Mouse (Mus musculus): ENCODE data around the gene Ddx23. TPM values are rescaled to one million over a fixed set of nuclear protein-coding genes. Genes with fewer than 3 reads are reported as not detected.
A peak's percentile ranks its signal among the peaks of the same experiment; 100 is the strongest.

Gene Ddx23
- polyA plus RNA-seq, 1 experiment from 2014 or later: 24.8 TPM

DNA sequence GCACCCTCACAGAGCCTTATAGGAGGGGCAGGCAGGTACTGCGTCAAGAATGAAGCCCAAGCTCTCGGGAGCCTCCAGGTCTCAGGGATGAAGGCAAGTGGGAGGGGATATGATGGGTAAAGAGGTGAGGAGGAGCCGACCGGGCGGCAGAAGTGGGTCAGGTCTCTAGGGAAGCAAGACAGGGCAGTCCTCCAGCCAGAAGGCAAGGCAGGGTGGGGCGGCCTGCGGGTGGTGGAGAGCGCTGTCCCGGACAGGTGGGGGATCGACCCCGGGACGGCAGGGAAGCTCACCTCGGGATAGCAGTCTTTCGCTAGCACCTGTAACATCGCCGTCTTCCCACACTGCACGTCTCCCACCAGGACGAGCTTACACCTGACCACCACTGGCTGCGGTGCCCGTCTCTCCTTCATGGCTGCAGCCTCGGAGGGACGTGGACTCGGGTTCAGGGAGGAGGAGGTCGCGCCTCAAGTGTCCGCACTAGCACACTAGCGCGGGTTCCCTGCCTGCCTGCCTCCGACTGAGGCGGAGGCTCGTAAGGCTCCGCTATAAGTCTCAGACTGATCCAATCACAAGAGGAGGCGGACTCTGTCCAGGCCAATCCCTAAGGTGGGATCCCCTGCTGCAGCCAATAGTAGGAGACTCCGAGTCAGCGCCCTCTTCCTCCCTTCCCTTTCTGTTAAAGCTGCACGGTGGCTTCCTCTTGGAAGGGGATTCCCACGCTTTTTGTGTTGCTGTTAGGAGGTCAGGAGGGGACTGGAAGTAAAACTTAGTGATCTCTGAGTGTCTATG lies 14.4 kb upstream of the Ddx23 start, which contains the start of gene Rnd1:
Gene Rnd1, minus strand, starts transcription at position 522 of the 789 bp plus-strand sequence.
- Histone ChIP-seq H3K36me3 (ENCODE audit: control insufficient read depth, insufficient read depth, low read length) (no peaks in the 10 kb centered on the region), H3K4me3 (ENCODE audit: low read depth, low read length) (peak within 1 kb of the TSS; percentile 33), H3K4me1 (ENCODE audit: control insufficient read depth, insufficient read depth, low read length) (peaks cover 6% of the 10 kb centered on the region), H3K27me3 (ENCODE audit: control insufficient read depth, insufficient read depth, low read length) (peaks cover 36% of the 10 kb centered on the region), H3K9me3 (ENCODE audit: control insufficient read depth, low read length) (no peaks in the 10 kb centered on the region), H3K4me2 (ENCODE audit: low read depth, severe bottlenecking) (peak within 1 kb of the TSS; percentile 71), H3K27ac (replicated peaks; ENCODE audit: low read depth, low read length) (no peak within 1 kb of the TSS), H3K9ac (ENCODE audit: low read length) (0 out of 2 replicates have a peak within 1 kb of the TSS, but pooled peaks have one; percentile 4)
- ATAC-seq (ENCODE audit: insufficient number of reproducible peaks, low FRiP score, low TSS enrichment, low read depth) (peak; percentile 95), DNase-seq (ENCODE audit: low spot score) (peak; percentile 80)
- 1% methylated on average over 37 of the region's 37 CpGs for WGBS

DNA sequence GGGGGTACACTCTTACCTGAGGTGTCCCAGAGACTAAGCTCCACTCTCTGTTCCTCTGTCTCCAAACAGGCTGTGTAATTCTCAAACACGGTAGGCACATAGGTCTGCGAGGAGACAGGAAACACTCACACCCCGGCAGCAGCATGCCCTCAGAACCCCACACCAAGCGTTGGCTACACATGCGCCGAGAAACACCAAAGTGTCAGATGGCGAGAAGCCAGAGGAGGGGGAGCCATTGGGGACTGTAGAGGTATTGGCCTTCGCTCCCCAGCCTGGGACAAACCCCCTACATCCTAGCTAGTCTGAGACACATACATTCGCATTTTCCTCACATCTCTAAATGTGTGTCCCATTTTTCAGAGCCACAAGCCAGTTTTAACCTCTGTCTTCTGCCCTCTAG lies 13.8 kb upstream of the Ddx23 start:
- Histone ChIP-seq H3K36me3 (ENCODE audit: control insufficient read depth, insufficient read depth, low read length) (no peaks in the 10 kb centered on the region), H3K4me2 (ENCODE audit: low read depth, severe bottlenecking) (no peak overlapping the region; the same call in 1 of the 2 replicates), H3K4me3 (ENCODE audit: low read depth, low read length) (peak overlapping the region; percentile 33; the same call in 1 of the 2 replicates), H3K27me3 (ENCODE audit: control insufficient read depth, insufficient read depth, low read length) (peaks cover 36% of the 10 kb centered on the region), H3K27ac (replicated peaks; ENCODE audit: low read depth, low read length) (no peak overlapping the region), H3K9ac (ENCODE audit: low read length) (no peak overlapping the region), H3K9me3 (ENCODE audit: control insufficient read depth, low read length) (no peaks in the 10 kb centered on the region), H3K4me1 (ENCODE audit: control insufficient read depth, insufficient read depth, low read length) (peaks cover 6% of the 10 kb centered on the region)
- DNase-seq (ENCODE audit: low spot score) (peak; percentile 37), ATAC-seq (ENCODE audit: insufficient number of reproducible peaks, low FRiP score, low TSS enrichment, low read depth) (no peak)
- 3% methylated on average over 9 of the region's 9 CpGs for WGBS

DNA sequence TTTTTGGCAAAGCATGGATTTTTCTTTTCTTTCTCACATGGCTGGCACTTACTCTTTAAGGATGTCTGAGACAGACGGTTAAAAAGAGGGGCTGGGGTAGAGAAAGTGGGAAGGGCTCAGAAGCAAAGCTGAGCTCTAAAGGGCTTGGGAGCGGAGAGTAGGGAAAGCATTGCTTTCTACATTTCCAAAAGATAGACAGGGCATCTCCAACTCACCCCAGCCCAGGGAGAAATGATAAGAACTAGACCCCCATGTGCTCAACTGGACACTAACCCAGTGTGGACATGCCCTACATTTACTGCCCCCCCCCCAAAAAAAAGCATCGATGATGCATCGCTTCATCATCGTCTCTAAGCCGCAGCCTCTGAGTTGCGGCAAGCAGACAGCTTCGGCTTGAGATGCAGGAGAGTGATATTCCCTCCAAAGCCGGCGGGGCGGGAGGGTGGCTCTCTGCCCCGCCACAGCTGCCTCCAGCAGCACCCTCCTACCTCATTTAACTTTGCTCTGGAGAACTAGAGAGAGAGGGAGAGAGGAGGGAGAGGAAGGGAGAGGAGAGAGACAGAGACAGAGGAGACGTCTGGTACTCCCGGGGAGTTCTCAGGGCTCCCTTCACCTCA lies 13.0 kb upstream of the Ddx23 start:
- Histone ChIP-seq H3K9ac (ENCODE audit: low read length) (no peak overlapping the region), H3K4me2 (ENCODE audit: low read depth, severe bottlenecking) (no peak overlapping the region)
- no peak for ATAC-seq (ENCODE audit: insufficient number of reproducible peaks, low FRiP score, low TSS enrichment, low read depth)

DNA sequence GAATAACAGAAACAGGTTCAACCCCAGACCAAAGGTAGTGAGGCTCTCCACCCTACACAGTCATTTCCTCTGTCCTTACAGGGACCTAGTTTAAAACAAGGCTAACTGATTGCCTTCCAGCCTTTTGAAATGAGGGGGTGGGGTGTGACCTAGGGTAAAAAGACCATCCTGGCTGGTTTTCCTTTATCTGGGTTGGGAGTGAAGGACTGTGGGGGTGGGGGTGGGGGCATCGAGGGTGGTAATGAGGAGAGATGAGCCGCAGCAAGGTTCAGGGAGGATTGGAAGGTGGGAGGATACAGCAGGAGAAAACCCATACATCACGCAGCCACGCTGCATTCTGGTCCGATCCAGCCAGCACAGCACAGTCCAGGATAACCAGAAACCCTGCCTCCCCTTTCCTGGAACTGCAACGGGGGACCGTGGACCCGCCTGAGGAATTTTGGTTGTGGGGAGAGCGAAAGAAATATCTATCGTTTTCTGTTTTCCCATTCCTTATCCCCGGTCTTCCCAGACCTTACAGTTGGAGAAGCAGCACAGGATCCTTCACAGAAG lies 12.4 kb upstream of the Ddx23 start:
- Histone ChIP-seq H3K9me3 (ENCODE audit: control insufficient read depth, low read length) (no peaks in the 10 kb centered on the region), H3K27ac (replicated peaks; ENCODE audit: low read depth, low read length) (no peak overlapping the region), H3K36me3 (ENCODE audit: control insufficient read depth, insufficient read depth, low read length) (no peaks in the 10 kb centered on the region), H3K27me3 (ENCODE audit: control insufficient read depth, insufficient read depth, low read length) (peaks cover 36% of the 10 kb centered on the region), H3K9ac (ENCODE audit: low read length) (no peak overlapping the region), H3K4me3 (ENCODE audit: low read depth, low read length) (no peak overlapping the region), H3K4me2 (ENCODE audit: low read depth, severe bottlenecking) (no peak overlapping the region), H3K4me1 (ENCODE audit: control insufficient read depth, insufficient read depth, low read length) (peaks cover 6% of the 10 kb centered on the region)
- DNase-seq (ENCODE audit: low spot score): no peak
- no peak for ATAC-seq (ENCODE audit: insufficient number of reproducible peaks, low FRiP score, low TSS enrichment, low read depth)
- 28% methylated on average over 11 of the region's 11 CpGs for WGBS

More for the DNA sequence above, 13.0 kb upstream of the Ddx23 start:
- no peak overlapping the region for H3K27ac ChIP-seq (replicated peaks; ENCODE audit: low read depth, low read length)
- no peak overlapping the region for H3K4me3 ChIP-seq (ENCODE audit: low read depth, low read length)
- H3K27me3 ChIP-seq (ENCODE audit: control insufficient read depth, insufficient read depth, low read length): peaks cover 36% of the 10 kb centered on the region
- WGBS: 8% methylated on average over 14 of the region's 14 CpGs
- no peaks in the 10 kb centered on the region for H3K9me3 ChIP-seq (ENCODE audit: control insufficient read depth, low read length)
- DNase-seq (ENCODE audit: low spot score): no peak
- no peaks in the 10 kb centered on the region for H3K36me3 ChIP-seq (ENCODE audit: control insufficient read depth, insufficient read depth, low read length)
- peaks cover 6% of the 10 kb centered on the region for H3K4me1 ChIP-seq (ENCODE audit: control insufficient read depth, insufficient read depth, low read length)

DNA sequence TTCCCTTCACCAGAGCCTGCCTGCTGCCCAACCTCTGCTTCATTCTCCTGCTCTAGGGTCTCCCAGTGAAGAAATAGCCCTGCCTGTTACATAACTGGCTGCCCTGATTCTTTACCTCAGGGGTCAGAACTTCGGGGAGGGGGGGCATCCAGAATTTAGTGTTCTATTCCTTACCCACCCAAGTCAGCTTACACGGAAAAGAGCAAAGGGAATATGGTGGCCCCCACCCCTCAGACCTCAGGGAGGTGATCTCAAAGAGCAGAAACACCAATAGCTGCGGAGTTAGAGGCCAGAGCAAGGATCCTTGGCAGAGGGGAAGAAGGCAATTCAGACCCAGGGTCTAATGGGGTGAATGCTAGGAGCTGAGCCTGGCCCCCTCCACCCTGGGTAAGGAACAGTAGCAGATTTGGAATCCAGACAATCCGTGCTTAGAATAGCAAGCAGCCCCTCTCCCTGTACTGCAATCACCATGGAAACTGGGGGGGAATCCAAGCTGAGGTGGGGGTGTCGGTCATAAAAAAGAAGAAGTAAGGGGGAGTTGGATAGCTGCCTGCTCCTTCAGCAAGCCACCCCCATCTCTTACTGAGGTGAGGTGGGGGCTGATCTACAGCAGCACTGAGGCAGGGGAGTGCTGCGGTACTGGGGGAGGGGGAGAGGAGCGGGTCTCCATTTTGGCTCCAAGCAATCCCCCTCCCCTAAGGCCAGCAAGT lies 11.7 kb upstream of the Ddx23 start:
- no peaks in the 10 kb centered on the region for H3K36me3 ChIP-seq (ENCODE audit: control insufficient read depth, insufficient read depth, low read length)
- WGBS: 32% methylated on average over 7 of the region's 7 CpGs
- DNase-seq (ENCODE audit: low spot score) (no peak), ATAC-seq (ENCODE audit: insufficient number of reproducible peaks, low FRiP score, low TSS enrichment, low read depth) (no peak)
- H3K9ac ChIP-seq (ENCODE audit: low read length): no peak overlapping the region
- H3K27me3 ChIP-seq (ENCODE audit: control insufficient read depth, insufficient read depth, low read length): peaks cover 36% of the 10 kb centered on the region
- no peaks in the 10 kb centered on the region for H3K9me3 ChIP-seq (ENCODE audit: control insufficient read depth, low read length)
- H3K4me1 ChIP-seq (ENCODE audit: control insufficient read depth, insufficient read depth, low read length): peaks cover 6% of the 10 kb centered on the region
- no peak overlapping the region for H3K4me2 ChIP-seq (ENCODE audit: low read depth, severe bottlenecking)
- no peak overlapping the region for H3K4me3 ChIP-seq (ENCODE audit: low read depth, low read length)
- H3K27ac ChIP-seq (replicated peaks; ENCODE audit: low read depth, low read length): no peak overlapping the region

DNA sequence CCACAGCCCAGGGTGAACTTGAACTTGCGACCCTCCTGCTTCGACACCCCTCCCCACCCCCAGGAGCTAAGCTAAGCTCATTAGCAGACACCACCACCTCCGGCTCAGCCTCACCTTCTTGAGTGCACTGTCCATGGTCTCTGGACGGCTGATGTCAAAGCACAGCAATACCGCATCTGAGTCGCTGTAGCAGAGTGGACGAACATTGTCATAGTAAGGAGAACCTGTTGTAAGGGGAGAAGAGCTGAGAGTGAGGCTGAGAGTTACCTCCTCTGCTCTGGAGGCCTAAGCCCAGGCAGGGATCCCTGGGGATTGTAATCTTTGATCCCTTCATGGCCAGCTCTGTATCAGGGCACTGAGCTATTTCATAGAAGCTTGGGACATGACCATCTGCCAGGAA lies 11.0 kb upstream of the Ddx23 start:
- Histone ChIP-seq H3K9ac (ENCODE audit: low read length) (no peak overlapping the region), H3K4me2 (ENCODE audit: low read depth, severe bottlenecking) (no peak overlapping the region), H3K27ac (replicated peaks; ENCODE audit: low read depth, low read length) (no peak overlapping the region), H3K4me3 (ENCODE audit: low read depth, low read length) (no peak overlapping the region), H3K9me3 (ENCODE audit: control insufficient read depth, low read length) (no peaks in the 10 kb centered on the region), H3K36me3 (ENCODE audit: control insufficient read depth, insufficient read depth, low read length) (no peaks in the 10 kb centered on the region), H3K4me1 (ENCODE audit: control insufficient read depth, insufficient read depth, low read length) (peaks cover 6% of the 10 kb centered on the region), H3K27me3 (ENCODE audit: control insufficient read depth, insufficient read depth, low read length) (peaks cover 36% of the 10 kb centered on the region)
- 79% methylated on average over 7 of the region's 7 CpGs for WGBS
- ATAC-seq (ENCODE audit: insufficient number of reproducible peaks, low FRiP score, low TSS enrichment, low read depth) (no peak), DNase-seq (ENCODE audit: low spot score) (no peak)

DNA sequence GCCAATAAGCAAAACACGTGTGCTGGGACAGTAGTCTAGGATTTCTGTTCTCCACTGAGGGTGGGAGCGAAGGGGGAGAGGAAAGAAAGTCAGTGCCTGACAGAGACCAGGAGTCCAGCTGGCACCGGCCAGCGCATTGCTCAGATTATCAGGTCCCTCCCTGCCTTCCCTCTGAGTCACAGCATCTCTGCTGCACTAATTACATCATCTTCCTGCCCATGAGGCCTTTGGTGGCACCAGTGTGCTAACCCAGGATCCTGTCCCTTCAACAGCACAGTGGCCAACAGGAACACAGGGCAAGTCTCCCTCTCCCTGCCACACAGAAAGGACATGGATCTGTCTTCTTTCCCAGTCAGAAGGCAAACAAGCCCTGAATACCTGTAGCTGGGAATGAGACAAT lies 9.9 kb upstream of the Ddx23 start:
- H3K27ac ChIP-seq (replicated peaks; ENCODE audit: low read depth, low read length): no peak overlapping the region
- WGBS: 77% methylated on average over 4 of the region's 4 CpGs
- H3K9me3 ChIP-seq (ENCODE audit: control insufficient read depth, low read length): no peaks in the 10 kb centered on the region
- H3K4me1 ChIP-seq (ENCODE audit: control insufficient read depth, insufficient read depth, low read length): peaks cover 6% of the 10 kb centered on the region
- ATAC-seq (ENCODE audit: insufficient number of reproducible peaks, low FRiP score, low TSS enrichment, low read depth) (no peak), DNase-seq (ENCODE audit: low spot score) (no peak)
- peaks cover 32% of the 10 kb centered on the region for H3K27me3 ChIP-seq (ENCODE audit: control insufficient read depth, insufficient read depth, low read length)
- no peak overlapping the region for H3K4me3 ChIP-seq (ENCODE audit: low read depth, low read length)
- H3K4me2 ChIP-seq (ENCODE audit: low read depth, severe bottlenecking): no peak overlapping the region
- no peak overlapping the region for H3K9ac ChIP-seq (ENCODE audit: low read length)
- H3K36me3 ChIP-seq (ENCODE audit: control insufficient read depth, insufficient read depth, low read length): no peaks in the 10 kb centered on the region
